Mouse (Mus musculus): Measurements from ENCODE around the gene Rsph1. TPM values are rescaled to one million over a fixed set of nuclear protein-coding genes. Genes with fewer than 3 reads are reported as not detected.

Rsph1 gene
- total and polyA plus RNA-seq, 2 experiments = not detected

- no peak for DNase-seq (ENCODE audit: extremely low read depth, low read depth, low spot score)
- Histone ChIP-seq H3K79me2 (ENCODE audit: control insufficient read depth, insufficient read depth, low read length) (no peaks in the 10 kb centered on the region), H3K4me1 (ENCODE audit: control insufficient read depth, insufficient read depth, low read length) (peaks cover 10% of the 10 kb centered on the region), H3K36me3 (ENCODE audit: control insufficient read depth, insufficient read depth, low read length) (no peaks in the 10 kb centered on the region), H3K9ac (ENCODE audit: low read depth, low read length) (no peak overlapping the region), H3K27ac (replicated peaks; ENCODE audit: insufficient read depth, low read depth, low read length) (no peak overlapping the region), H3K27me3 (ENCODE audit: control insufficient read depth, insufficient read depth, low read length) (no peaks in the 10 kb centered on the region), H3K4me3 (ENCODE audit: insufficient read depth, low read depth, low read length) (no peak overlapping the region)
- WGBS = 84% methylated on average over 6 of the region's 6 CpGs
- TF ChIP-seq CTCF (IDR thresholded peaks at IDR 0.05; ENCODE audit: low read depth, low read length) (no peak), POLR2A (IDR thresholded peaks at IDR 0.05; ENCODE audit: extremely low read depth, insufficient read depth, low read length) (no peak)
These were observed 21.4 kb upstream of the Rsph1 start for GRCm38 (mm10) chr17:31298419-31299209.

GRCm38 (mm10) chr17:31297521-31297939 lies 20.3 kb upstream of the Rsph1 start:
- no peaks in the 10 kb centered on the region for H3K27me3 ChIP-seq (ENCODE audit: control insufficient read depth, insufficient read depth, low read length)
- H3K4me1 ChIP-seq (ENCODE audit: control insufficient read depth, insufficient read depth, low read length) = peaks cover 10% of the 10 kb centered on the region
- peak; percentile 37; the same call in 1 of the 2 replicates for TF ChIP-seq CTCF (IDR thresholded peaks at IDR 0.05; ENCODE audit: low read depth, low read length)
- TF ChIP-seq POLR2A (IDR thresholded peaks at IDR 0.05; ENCODE audit: extremely low read depth, insufficient read depth, low read length) = no peak
- H3K9ac ChIP-seq (ENCODE audit: low read depth, low read length) = no peak overlapping the region
- H3K4me3 ChIP-seq (ENCODE audit: insufficient read depth, low read depth, low read length) = no peak overlapping the region
- H3K27ac ChIP-seq (replicated peaks; ENCODE audit: insufficient read depth, low read depth, low read length) = no peak overlapping the region
- H3K36me3 ChIP-seq (ENCODE audit: control insufficient read depth, insufficient read depth, low read length) = no peaks in the 10 kb centered on the region
- 8% methylated on average over 7 of the region's 7 CpGs for WGBS
- no peaks in the 10 kb centered on the region for H3K79me2 ChIP-seq (ENCODE audit: control insufficient read depth, insufficient read depth, low read length)
- peak; percentile 13 for DNase-seq (ENCODE audit: extremely low read depth, low read depth, low spot score)

- no peaks in the 10 kb centered on the region for H3K79me2 ChIP-seq (ENCODE audit: control insufficient read depth, insufficient read depth, low read length)
- TF ChIP-seq POLR2A (IDR thresholded peaks at IDR 0.05; ENCODE audit: extremely low read depth, insufficient read depth, low read length) (0 out of 2 replicates have a peak, but pooled peaks have one; percentile 14), CTCF (IDR thresholded peaks at IDR 0.05; ENCODE audit: low read depth, low read length) (no peak)
- H3K9ac ChIP-seq (ENCODE audit: low read depth, low read length) = peak overlapping the region; percentile 74
- WGBS = under 1% methylated on average over 68 of the region's 68 CpGs
- peak overlapping the region; percentile 63 for H3K4me3 ChIP-seq (ENCODE audit: insufficient read depth, low read depth, low read length)
- DNase-seq (ENCODE audit: extremely low read depth, low read depth, low spot score) = peak; percentile 70
- peaks cover 10% of the 10 kb centered on the region for H3K4me1 ChIP-seq (ENCODE audit: control insufficient read depth, insufficient read depth, low read length)
- no peaks in the 10 kb centered on the region for H3K36me3 ChIP-seq (ENCODE audit: control insufficient read depth, insufficient read depth, low read length)
- H3K27me3 ChIP-seq (ENCODE audit: control insufficient read depth, insufficient read depth, low read length) = no peaks in the 10 kb centered on the region
- H3K27ac ChIP-seq (replicated peaks; ENCODE audit: insufficient read depth, low read depth, low read length) = peak overlapping the region; percentile 35
These were observed 19.0 kb upstream of the Rsph1 start for GRCm38 (mm10) chr17:31295892-31296781.

- Histone ChIP-seq H3K4me1 (ENCODE audit: control insufficient read depth, insufficient read depth, low read length) (peaks cover 10% of the 10 kb centered on the region), H3K27me3 (ENCODE audit: control insufficient read depth, insufficient read depth, low read length) (no peaks in the 10 kb centered on the region), H3K36me3 (ENCODE audit: control insufficient read depth, insufficient read depth, low read length) (no peaks in the 10 kb centered on the region), H3K4me3 (ENCODE audit: insufficient read depth, low read depth, low read length) (peak overlapping the region; percentile 63), H3K79me2 (ENCODE audit: control insufficient read depth, insufficient read depth, low read length) (no peaks in the 10 kb centered on the region), H3K9ac (ENCODE audit: low read depth, low read length) (peak overlapping the region; percentile 74; the same call in 1 of the 2 replicates), H3K27ac (replicated peaks; ENCODE audit: insufficient read depth, low read depth, low read length) (peak overlapping the region; percentile 27)
- DNase-seq (ENCODE audit: extremely low read depth, low read depth, low spot score) = peak; percentile 97
- TF ChIP-seq CTCF (IDR thresholded peaks at IDR 0.05; ENCODE audit: low read depth, low read length) (peak; percentile 78), POLR2A (IDR thresholded peaks at IDR 0.05; ENCODE audit: extremely low read depth, insufficient read depth, low read length) (no peak)
- 18% methylated on average over 25 of the region's 25 CpGs for WGBS
These were observed 18.2 kb upstream of the Rsph1 start for GRCm38 (mm10) chr17:31295215-31295891.

- no peak overlapping the region for H3K27ac ChIP-seq (replicated peaks; ENCODE audit: insufficient read depth, low read depth, low read length)
- H3K27me3 ChIP-seq (ENCODE audit: control insufficient read depth, insufficient read depth, low read length) = no peaks in the 10 kb centered on the region
- no peak overlapping the region for H3K4me3 ChIP-seq (ENCODE audit: insufficient read depth, low read depth, low read length)
- WGBS = 75% methylated on average over 15 of the region's 15 CpGs
- TF ChIP-seq CTCF (IDR thresholded peaks at IDR 0.05; ENCODE audit: low read depth, low read length) = peak; percentile 31; the same call in 1 of the 2 replicates
- TF ChIP-seq POLR2A (IDR thresholded peaks at IDR 0.05; ENCODE audit: extremely low read depth, insufficient read depth, low read length) = no peak
- no peak overlapping the region for H3K9ac ChIP-seq (ENCODE audit: low read depth, low read length)
- H3K36me3 ChIP-seq (ENCODE audit: control insufficient read depth, insufficient read depth, low read length) = no peaks in the 10 kb centered on the region
- H3K79me2 ChIP-seq (ENCODE audit: control insufficient read depth, insufficient read depth, low read length) = no peaks in the 10 kb centered on the region
- DNase-seq (ENCODE audit: extremely low read depth, low read depth, low spot score) = no peak
- peaks cover 10% of the 10 kb centered on the region for H3K4me1 ChIP-seq (ENCODE audit: control insufficient read depth, insufficient read depth, low read length)
These were observed 17.4 kb upstream of the Rsph1 start for GRCm38 (mm10) chr17:31294363-31295214.

Data from liver, adult 2 months (tissue).